Mouse (Mus musculus): Measurements from ENCODE around the gene Hsd17b6.

DNA sequence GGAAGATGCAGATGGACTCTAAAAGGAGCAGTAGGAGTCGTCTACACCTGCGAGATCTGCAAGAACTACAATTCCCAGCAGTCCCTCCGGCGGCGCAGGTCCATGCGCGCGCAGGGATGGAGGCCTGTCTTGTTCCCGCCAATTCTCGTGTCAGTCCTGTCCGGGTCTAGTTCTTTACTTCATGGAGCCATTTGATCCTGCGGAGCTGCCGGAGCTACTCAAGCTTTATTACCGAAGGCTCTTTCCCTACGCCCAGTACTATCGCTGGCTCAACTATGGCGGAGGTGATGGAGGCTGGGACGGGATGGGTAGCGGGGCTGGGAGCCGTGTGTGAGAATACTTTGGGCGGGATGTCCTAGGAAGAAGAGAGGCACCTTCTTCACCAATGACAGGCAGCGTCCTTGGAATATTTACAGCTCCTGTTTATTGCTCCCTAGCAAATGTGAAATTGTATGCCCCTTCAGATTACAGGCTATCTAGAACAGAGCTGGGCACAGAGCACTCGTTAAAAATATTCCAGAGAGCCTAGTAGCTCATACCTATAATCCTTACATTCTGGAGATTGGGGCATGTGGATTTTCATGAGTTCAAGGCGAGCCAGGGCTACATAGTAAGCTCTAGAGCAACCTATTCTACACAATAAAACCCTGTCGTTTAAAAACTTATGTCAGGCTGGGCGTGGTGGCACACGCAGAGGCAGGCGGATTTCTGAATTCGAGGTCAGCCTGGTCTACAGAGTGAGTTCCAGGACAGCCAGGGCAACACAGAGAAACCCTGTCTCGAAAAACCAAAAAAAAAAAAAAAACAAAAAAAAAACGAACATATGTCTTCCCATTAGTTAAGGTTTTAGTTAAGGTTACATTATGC is 7.9 kb upstream of the Hsd17b6 start, which contains the start of gene Prim1:
- TF ChIP-seq GATA1 (IDR thresholded peaks at IDR 0.05; ENCODE audit: borderline replicate concordance, low read length) (no peak), FLI1 (IDR thresholded peaks at IDR 0.05; ENCODE audit: low read length) (peak; percentile 54; the same call in 1 of the 2 replicates)

Measured in megakaryocyte, embryonic 14.5 days (primary cell).